Mouse (Mus musculus): ENCODE data around the gene Ehd3.
A peak's percentile ranks its signal among the peaks of the same experiment; 100 is the strongest.

The Ehd3 gene

DNA sequence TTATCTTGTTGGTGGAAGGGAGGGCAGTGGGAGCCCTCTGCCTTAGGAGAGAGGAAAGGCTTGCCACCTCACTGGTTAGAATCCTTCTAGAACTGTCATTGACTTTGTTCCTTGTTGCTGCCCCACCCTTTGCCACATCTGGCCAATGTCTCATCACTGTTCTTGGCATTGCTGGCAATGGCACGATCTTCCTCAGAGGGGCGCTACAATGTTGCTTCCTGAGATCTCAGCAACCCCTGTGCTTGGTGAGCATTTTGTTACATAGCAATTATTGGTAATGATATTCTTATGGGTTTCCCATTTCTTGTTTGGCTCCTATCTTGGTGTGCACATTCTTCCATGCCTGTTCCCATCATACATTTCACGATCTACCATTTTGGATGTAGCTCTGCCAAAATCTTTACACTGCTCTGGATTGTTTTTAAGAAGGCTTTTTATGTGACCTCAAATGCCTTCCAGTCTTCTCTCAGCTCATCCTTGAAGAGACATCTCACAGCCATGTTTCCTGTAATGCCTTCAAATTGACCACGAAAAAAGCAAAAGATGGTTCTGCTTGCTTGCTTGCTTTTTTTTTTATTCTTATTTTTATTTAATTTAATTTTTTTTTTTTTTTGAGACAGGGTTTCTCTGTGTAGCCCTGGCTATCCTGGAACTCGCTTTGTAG, at the start of gene Ehd3:
Gene Ehd3, plus strand, starts transcription at position 614 of the 664 bp plus-strand sequence.
- no peak for DNase-seq (ENCODE audit: low spot score in 2 of 2)

DNA sequence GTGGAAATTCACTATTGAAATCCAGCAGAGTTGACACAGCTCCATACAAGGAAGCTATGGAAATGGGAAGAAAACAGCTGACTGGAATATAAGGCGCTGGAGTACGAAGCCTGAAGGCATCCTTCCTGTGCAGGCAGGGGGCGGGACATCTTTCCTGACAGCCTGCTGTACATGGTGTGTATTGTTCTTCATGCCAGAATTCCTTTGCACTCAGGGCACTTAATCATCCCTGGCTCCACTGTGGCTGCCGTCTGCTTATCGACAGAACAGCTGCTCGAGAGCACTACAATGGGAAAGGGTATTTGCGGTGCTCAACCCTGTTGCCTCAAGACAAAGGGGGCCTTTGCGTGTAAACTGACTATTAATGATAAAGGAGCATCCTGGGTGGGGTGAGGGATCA, 33.0 kb upstream of the Ehd3 start:
- DNase-seq (ENCODE audit: low spot score in 2 of 2), result peak in 1 of 2 experiments; percentile 8

DNA sequence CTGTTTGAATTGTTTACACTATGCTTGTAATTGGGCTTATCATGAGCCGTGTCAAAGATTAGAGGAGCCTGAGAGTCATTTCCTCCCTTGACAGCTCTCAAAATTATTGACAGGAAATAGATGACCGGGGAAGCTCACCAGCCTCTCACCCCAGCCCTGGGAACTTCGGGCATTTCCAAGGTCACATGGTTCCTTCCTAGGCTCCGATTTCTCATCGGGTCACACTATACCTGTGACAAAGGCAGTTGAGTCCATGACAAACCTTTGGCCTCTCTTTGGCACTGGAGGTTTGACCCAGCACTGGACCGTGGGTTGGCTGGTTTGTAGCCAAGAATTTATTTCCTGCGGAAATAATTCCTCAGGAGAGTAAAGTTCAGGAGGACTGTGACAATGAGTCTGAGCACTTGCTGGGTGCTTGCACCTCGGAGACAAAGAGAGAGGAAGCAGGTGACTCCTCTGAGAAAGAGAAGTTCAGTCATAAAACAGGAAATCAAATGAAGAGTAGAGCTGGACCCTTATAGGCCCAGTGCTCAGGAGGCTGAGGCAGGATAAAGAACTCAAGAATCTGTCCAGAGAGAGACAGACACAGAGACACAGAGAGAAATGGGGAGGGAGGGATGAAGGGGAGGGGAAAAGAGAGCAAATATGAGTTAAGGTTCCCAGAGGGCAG, 17.2 kb upstream of the Ehd3 start:
- no peak for DNase-seq (ENCODE audit: low spot score in 2 of 2)

DNA sequence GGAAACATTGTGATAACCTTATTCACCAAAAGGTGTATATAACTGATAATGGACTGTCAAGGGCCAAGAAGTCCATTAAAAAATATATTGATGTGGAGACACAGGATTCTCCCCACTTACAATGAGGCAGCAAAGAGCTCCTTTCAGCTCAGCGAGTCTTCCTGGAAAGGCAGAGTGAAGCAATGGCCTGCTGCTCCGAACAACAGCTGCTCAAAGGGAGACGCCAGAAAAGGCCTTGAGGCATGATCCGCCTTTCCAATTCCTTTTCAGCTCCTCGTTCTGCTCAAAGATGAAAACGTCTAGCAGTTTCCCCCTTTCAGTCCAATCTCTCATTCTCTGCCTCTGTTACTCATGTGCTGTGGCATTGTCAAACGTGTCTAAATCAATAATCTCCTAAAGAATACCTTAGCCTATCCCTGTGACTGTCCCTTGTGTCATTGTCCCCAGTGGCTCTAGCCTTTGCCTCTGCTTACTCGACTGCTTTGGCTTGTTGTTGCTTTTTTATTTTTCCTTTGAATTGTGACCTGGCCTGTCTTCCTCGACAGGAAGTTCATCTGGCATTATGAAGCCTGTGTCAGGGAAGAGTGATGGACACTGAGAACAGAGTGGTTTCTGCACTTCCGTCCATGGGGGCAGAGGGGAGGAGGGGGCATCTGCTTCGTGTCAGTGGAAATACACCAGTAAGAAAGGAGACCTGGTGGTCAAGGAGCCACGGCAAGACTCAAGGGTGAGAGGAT, 13.5 kb upstream of the Ehd3 start:
- DNase-seq (ENCODE audit: low spot score in 2 of 2), result no peak

DNA sequence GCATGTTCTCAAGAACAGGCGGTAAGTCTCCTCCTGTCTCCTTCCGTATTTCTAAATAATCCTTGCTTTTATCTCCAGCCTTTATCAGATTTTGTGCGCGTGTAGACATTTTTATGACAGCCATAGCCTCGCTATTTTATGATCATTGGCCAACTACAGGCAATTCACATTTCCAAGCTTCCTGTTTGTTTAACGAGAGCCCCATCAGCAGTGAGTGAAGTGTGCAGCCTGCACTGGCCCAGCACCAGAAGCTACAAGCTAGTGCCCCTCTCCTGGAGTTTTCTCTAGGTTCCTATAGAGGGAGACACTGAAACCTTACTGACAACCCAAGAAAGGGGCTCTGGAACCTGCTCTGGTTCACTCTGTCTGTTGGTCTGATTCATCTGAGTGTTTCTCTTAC, 7.1 kb upstream of the Ehd3 start:
- DNase-seq (ENCODE audit: low spot score in 2 of 2), result no peak

DNA sequence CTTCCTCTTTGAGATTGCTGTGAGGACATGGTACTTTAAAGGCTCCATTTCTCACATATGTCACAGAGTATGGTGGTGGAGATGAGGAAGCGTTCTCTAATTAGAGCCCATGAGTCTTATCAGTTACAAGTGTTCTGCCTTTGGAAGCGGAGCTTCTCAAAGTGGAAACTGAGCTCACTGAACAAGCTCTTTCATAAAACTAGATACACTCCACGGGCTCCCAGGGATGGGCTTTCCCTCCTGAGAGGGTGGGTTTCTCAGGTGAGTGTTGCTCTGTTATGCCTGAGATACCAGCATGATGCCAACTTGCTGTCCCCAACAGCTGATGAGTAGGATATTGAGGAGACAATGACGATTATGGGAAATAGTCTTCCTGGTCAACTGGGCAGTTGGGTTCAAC, 6.2 kb upstream of the Ehd3 start:
- DNase-seq (ENCODE audit: low spot score in 2 of 2), result no peak

DNA sequence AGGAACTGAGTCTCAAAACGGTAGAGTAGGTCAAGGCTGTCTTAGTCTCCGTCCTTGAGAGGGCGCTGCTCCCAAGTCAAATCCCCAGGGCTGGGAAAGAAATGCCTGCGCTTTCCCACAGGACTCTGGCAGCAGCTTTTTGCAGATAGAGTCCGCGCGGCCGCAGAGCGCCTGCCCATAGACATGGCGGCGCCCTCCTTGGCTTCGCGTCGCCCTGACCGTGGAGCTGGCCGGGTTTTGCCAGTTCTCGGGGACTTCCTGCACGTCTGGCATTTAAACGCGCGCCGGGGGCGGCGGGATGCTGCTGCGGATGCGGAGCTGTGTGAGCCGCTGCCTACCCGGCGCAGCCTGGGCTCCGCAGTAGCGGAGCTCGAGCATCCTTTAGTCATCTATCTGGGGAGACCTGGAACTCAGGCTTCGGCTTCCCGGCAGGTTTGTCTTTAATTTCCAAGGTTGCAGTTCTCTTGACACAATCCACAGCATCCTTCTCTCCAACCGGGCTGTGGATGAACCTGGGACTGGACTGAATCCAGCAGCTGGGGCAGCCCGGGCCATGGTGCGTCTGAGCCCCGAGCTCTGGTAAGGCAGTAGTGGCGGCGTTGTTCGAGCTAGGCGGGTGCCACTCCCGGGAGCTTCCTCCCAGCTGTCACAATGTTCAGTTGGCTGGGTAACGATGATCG, 798 bp downstream of the Ehd3 start:
- peak; percentile 93 to 94 for DNase-seq (ENCODE audit: low spot score in 2 of 2)

DNA sequence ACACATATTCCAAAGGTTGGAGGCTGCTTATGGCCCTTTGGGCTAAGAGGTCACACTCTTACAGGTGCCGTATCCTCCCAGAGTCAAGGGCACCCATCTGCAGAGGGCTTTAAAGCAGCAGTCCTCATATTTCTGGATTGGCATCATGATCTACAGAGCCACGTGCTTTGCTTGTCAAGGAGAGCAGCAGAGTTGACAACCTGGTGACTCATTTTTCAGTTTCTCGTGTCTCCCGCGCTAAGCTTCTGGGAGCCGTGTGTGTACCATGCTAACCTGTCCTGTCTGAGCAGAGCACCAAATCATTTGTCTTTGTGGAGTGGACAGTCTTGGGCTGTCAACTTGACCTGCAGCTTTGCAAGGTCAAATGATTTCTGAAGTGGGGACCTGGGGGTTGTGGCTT, 2.4 kb downstream of the Ehd3 start:
- DNase-seq (ENCODE audit: low spot score in 2 of 2), result no peak

DNA sequence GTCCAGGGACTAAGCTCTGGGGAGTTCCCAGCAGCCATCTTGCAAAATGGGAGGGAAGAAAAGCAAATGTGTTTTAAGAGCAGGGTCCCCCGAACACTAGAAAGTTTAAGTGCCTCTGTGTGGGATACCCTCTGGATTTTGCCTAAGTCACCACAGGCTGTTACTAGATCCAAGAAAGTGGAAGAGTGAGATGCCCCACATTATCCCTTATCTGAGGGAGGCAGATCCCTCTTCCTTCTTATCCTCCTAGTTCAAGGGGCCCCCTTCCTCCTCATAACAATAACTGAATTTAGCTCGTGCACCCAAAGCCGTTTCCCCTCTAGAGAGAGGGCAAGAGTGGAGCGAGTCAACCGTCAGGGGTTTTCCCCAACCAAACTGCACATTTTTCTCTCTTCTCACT, 3.3 kb downstream of the Ehd3 start:
- no peak for DNase-seq (ENCODE audit: low spot score in 2 of 2)

DNA sequence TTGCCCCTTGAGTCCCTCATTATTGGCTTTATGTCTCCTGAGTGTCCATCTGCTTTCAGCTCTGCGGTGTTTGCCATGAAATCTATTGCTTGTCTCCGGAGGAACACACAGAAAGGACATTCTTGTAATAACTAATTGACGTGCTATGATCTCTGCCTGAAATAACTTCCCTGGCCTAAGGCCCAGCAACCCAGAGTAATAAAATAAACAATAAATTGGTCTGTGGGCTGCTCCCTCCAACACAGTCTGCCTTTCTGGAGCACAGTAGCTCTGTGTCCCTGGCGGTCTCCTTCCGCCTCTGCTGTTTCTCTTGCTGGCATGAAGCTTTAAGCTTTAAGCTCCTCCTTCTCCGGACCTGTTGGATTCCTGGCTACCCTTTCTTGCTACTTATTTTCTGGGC, 4.5 kb downstream of the Ehd3 start:
- DNase-seq (ENCODE audit: low spot score in 2 of 2), result no peak

DNA sequence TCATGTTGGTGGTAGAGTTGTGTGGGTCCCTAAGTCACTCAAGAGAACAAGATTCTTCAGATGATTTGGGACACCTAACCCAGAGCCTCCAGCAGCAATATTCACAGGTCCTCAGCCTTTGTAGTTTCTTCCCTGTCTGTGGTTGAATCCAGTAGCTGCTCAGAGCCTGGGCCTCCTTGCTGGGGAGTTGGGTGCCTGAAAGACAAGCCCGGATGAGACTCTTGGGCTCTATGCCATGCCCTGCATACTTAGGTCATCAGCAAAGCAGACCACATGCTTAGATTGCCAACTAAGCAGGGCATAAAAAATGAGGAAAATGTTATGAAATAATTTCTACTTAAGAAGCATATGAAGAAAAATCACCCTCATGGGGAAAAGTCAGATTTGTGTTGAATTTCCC, 6.9 kb downstream of the Ehd3 start:
- no peak for DNase-seq (ENCODE audit: low spot score in 2 of 2)

DNA sequence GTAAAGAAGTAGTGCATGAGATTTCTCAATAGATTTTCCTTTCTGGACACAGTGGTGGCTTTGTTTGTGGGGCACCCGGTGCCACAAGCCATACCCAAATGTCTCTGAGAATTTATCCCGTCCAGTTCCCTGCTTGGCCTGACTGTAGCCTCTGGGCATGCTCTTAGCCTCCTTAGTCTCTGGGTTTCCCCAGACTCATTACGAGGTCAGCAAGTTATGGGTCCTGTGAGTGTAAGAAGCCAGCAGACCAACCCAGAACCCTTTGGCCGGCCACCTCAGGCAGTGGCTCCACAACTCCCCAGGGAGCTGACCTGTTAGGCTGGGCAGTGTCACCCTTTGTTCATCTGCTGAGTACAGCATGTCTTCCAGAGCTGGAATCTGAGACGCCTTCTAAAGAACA, 7.6 kb downstream of the Ehd3 start:
- DNase-seq (ENCODE audit: low spot score in 2 of 2), result no peak

DNA sequence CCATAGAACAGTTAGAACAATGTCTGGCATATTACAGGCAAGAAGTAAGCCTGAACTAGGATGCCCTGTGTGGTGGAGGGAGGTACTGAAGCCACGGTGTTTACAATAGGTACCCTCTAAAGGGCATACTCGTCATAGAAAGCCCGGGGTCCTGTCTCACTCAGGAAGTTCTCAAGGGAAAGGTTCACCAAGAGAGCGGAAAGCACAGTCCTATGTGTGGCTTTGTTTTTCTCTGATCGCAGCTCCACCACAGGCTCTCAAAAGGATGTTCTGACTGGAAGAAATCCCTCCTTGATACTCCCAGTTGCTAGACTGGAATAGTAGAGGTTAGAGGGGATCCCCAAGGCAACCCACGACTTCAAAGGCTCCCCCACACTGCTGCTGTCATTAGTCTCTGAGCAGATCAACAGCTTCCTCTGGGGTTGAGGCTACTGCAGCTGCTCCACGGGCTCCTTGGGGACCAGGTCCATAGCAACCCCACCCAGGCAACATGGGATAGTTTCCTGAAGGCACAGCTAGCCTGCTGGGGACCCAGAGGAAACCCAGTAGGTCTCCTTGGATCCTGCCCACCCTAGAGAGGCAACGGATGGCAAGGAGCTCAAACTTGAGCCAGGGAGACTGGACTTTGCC, 9.2 kb downstream of the Ehd3 start:
- DNase-seq (ENCODE audit: low spot score in 2 of 2), result no peak

DNA sequence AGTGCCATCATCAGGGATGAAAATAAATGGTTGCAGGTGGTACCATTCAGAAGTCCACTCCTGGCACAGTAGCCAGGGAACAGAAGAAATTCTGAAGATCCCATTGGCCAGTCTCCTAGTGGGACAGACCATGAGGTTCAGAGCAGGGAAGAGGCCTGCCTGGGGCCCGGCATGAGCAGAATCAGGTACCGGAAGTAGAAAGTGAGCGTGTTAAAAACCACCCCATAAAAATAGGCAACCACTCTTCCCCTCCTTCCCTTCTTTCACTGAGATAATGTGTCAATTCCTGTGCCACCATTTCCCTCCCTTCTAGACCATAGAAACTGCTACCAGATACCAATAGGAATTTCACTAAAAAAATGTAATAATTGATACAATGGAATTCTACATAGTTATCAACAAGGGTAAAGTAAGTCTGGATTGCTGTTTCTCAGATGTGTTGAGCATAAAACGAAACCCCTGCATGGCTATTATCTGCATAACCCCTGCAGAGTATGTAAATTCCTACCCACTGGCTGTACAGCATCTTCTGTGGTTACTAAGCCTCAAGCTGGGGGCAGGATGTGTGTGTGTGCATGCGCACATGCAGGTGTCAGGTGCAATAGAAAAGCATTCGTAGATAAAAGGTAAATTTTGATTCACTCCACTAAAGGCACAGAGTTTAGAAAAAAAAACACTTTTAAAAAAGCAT, 10.7 kb downstream of the Ehd3 start:
- no peak for DNase-seq (ENCODE audit: low spot score in 2 of 2)

DNA sequence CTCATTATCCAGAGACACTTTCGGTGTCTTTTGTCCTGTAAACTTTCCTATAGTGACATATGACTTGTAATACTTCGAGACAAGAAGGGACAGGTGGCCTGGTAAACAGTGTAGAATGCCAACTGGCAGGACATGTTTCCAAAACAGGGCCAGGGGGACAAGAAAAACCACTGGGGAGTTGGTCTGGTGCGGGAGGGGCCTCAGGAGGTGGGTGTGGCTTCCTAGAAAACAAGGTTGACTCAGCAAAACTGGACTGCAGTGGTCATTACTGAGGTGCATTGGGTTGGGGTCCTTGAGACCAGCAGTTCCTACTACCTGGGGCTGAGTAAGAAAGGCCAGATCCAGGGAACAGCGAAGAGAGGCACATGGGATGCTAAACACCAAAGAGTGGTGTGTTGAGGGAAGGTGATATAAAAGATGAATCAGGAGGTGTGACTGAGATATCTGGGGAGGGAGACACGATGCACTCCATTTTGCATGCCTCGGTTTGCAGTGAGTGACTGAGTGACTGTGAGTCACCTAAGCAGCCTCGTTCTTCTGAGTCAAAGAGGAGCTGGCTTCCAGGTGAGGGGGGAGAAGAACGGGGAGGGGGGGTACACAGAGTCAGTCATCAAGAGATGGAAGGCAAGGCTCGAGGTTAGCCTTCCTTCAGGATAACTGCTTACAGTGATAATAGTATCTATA, 13.9 kb downstream of the Ehd3 start:
- DNase-seq (ENCODE audit: low spot score in 2 of 2), result no peak

DNA sequence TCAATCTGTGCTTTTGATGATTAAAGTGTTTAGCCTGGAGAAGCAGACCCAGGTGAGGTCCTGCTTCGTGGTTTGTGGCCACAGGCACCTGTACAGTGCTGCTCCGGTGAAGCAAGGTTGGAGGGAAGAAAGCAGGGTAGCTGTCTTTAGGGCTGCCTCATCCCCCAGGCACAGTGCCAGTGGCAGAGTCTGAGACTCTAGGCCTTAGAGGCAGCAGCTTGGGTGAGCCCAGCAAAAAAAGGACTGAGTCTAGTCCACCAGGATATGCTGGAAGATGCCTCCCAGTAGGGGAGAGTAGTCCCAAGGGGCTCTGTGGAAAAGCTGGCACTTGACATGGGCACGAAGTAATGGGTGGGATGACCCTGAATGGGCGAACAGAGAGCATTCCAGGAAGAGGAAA, 15.0 kb downstream of the Ehd3 start:
- no peak for DNase-seq (ENCODE audit: low spot score in 2 of 2)

DNA sequence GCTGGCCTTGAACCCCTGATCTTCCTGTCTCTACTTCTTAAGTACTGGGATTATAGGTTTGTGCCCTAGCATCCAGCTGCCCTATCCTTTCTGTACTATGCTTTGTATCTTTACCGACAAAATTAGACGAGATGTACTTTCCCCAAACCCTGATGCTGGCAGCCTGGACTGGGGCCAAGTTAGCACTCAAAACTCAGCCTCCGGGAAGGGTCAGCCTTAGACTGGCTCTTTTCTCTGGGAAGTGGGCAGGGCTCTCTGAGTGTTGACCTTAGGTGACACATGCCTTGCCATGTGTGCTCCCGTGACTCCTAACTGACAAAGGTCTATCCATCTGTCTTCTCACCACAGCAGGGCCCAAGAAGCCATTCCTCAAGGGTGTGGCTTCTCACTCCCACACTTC, 16.8 kb downstream of the Ehd3 start:
- DNase-seq (ENCODE audit: low spot score in 2 of 2), result no peak

DNA sequence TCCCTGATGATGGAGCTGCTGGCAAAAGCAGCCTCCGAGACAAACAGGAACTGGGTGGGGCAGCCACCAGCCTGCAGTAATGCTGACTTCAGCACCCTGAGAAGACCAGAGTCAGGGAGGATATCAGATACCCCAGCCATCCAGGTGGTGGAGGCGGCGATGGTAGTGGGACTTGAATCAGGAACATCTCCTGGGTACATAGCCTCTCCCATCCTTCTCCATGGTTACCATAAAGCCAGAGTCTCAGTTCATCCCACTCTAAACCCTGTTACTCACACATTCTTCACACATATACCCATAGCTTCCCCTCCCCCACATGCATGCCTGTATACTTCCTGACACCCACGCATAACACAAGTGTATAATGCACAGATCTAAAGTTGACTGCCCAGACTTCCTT, 18.3 kb downstream of the Ehd3 start:
- DNase-seq (ENCODE audit: low spot score in 2 of 2), result no peak

DNA sequence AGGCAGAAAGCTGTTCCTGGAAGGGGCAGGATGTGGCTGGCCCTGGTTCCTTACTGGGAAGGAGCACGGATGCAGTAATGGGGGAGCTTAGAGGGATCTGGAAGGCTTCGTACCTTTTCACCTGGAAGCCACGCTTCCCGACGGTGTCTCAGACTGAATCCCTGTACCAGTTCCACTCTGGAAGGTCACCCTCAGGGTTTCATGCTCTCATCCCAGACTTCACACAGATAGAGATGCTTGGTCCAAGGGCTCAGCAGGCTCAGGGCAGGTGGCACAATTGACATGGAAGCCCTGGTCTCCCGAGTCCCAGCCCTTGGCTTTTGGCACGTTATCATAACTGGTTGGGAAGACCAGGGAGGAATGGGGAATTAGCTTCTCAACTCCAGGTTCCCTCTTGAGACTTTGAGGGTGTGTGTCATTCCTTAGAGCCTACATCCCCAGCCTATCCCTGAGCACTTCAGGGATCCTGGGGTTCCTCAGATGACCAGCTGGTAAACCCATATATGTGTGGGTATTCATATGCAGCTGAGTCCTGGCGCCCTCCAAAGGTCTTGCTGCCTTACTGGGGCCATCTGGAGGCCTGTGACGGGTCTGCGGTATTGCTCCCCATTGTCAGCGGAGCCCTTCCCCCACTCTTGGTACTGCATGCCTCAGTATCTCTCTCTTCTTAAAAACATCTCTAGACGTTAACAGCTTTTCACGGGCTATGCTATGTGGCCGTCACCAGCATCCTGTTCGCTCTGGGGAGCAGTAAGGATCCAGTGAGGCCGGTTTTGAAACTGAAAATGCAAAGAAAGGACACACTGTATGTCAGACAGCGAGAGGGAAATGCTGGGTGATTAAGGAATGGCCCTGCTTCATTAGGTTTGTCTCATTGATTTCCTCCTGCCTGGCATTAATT, 19.4 kb downstream of the Ehd3 start:
- no peak for DNase-seq (ENCODE audit: low spot score in 2 of 2)

DNA sequence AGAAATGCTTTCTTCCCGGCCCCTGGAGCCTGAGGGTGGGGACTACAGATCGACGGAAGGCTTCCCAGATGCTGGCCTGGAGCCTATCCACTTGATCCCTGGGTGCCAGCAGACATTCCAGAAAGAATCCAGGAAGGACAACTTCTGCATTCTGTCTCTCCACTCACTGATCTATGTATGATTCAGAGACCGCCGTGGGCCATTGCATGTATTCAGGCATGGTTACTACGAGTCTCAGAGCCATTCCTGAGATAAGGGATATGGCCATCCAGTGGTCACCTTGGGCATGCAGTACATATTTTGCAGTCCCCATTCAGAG, 20.0 kb downstream of the Ehd3 start:
- DNase-seq (ENCODE audit: low spot score in 2 of 2), result no peak

Data from frontal cortex, postnatal 10 days (tissue).